Mouse (Mus musculus) MEL (cell line): ENCODE data around the gene Itk. TPM values are rescaled to one million over a fixed set of nuclear protein-coding genes. Genes with fewer than 3 reads are reported as not detected.

Experiments
- DNase-seq: peaks from one replicate; pipeline ENCODE4 v3.0.0; 2011; ENCODE audit warnings: low read depth, low spot score
- H3K27ac ChIP-seq: 2 replicates; pipeline ENCODE4 v1.5.1; 2012; ENCODE audit warnings: low read depth, mild to moderate bottlenecking, control low read depth, low read length, moderate library complexity; ENCODE audit not compliant: control insufficient read depth
- H3K27me3 ChIP-seq, 2 experiments: fragments of 150-350 bp in 1 of 2; sonication (generic) in 1 of 2; 2 replicates each; pipeline ENCODE4 v1.6.1; 2012; ENCODE audit warnings: low read length in 2 of 2, mild to moderate bottlenecking in 2 of 2, improper control_type of control experiment in 1 of 2, moderate library complexity in 1 of 2; ENCODE audit not compliant: insufficient read depth in 2 of 2, control insufficient read depth in 1 of 2
- H3K36me3 ChIP-seq, 2 experiments: 2 replicates each; pipeline ENCODE4 v1.6.1; 2012 to 2014; ENCODE audit warnings: low read length in 2 of 2, improper control_type of control experiment in 1 of 2, inconsistent platforms in 1 of 2, mild to moderate bottlenecking in 1 of 2; ENCODE audit not compliant: insufficient read depth in 2 of 2, control insufficient read depth in 1 of 2
- H3K4me1 ChIP-seq, 2 experiments: fragments of 150-350 bp in 1 of 2; sonication (generic) in 1 of 2; 2 replicates each; pipeline ENCODE4 v1.6.1; 2012; ENCODE audit warnings: low read length in 2 of 2, improper control_type of control experiment in 1 of 2, mild to moderate bottlenecking in 1 of 2; ENCODE audit not compliant: insufficient read depth in 2 of 2, control insufficient read depth in 1 of 2
- H3K4me3 ChIP-seq, 2 experiments: fragments of 150-350 bp in 1 of 2; sonication (generic) in 1 of 2; 2 replicates each; pipeline ENCODE4 v1.5.1; 2012; ENCODE audit warnings: low read depth in 2 of 2, low read length in 2 of 2, mild to moderate bottlenecking in 2 of 2, moderate library complexity in 2 of 2, control low read depth in 1 of 2, improper control_type of control experiment in 1 of 2; ENCODE audit not compliant: control insufficient read depth in 1 of 2, insufficient read depth in 1 of 2
- H3K79me2 ChIP-seq: 2 replicates; pipeline ENCODE4 v1.6.1; 2012; ENCODE audit warnings: mild to moderate bottlenecking, low read length, moderate library complexity; ENCODE audit not compliant: control insufficient read depth, poor library complexity, insufficient read depth
- H3K9ac ChIP-seq: 2 replicates; pipeline ENCODE4 v1.6.1; 2012; ENCODE audit warnings: low read depth, mild to moderate bottlenecking, control low read depth, low read length, moderate library complexity; ENCODE audit not compliant: control insufficient read depth, poor library complexity, severe bottlenecking
- H3K9me3 ChIP-seq: fragments of 150-350 bp; sonication (generic); replicated peaks from 2 replicates; pipeline ENCODE4 v1.6.1; 2012; ENCODE audit warnings: mild to moderate bottlenecking, low read length, improper control_type of control experiment, moderate library complexity; ENCODE audit not compliant: insufficient read depth
- CHD1 ChIP-seq: IDR thresholded peaks from 2 replicates; pipeline ENCODE4 v1.6.1; 2012; ENCODE audit warnings: low read depth, mild to moderate bottlenecking, inconsistent platforms, low read length, improper control_type of control experiment
- CHD2 ChIP-seq: IDR thresholded peaks from 2 replicates; pipeline ENCODE4 v1.6.1; 2011; ENCODE audit warnings: low read length, improper control_type of control experiment
- CTCF ChIP-seq, 3 experiments: IDR thresholded peaks in 2 of 3; conservative IDR thresholded peaks in 1 of 3; 2 replicates each; pipeline ENCODE4 v1.5.1; 2011 to 2012; ENCODE audit warnings: low read length in 3 of 3, low read depth in 2 of 3, mild to moderate bottlenecking in 2 of 3, improper control_type of control experiment in 1 of 3, inconsistent platforms in 1 of 3, mixed read lengths in 1 of 3, moderate library complexity in 1 of 3; ENCODE audit not compliant: control insufficient read depth in 1 of 3, insufficient read depth in 1 of 3, poor library complexity in 1 of 3, severe bottlenecking in 1 of 3
- EP300 ChIP-seq, 2 experiments: IDR thresholded peaks; 2 replicates each; pipeline ENCODE4 v1.6.1; 2011; ENCODE audit warnings: improper control_type of control experiment in 2 of 2, low read length in 2 of 2, low read depth in 1 of 2, mild to moderate bottlenecking in 1 of 2
- GABPA ChIP-seq: IDR thresholded peaks from 2 replicates; pipeline ENCODE4 v1.6.1; 2012; ENCODE audit warnings: low read depth, mild to moderate bottlenecking, inconsistent platforms, low read length, improper control_type of control experiment, moderate library complexity
- GATA1 ChIP-seq: IDR thresholded peaks from 2 replicates; pipeline ENCODE4 v1.6.1; 2011; ENCODE audit warnings: low read depth, low read length, improper control_type of control experiment
- JUND ChIP-seq: IDR thresholded peaks from 2 replicates; pipeline ENCODE4 v1.6.1; 2011; ENCODE audit warnings: low read depth, mild to moderate bottlenecking, improper control_type of control experiment, low read length
- MAFK ChIP-seq: IDR thresholded peaks from 2 replicates; pipeline ENCODE4 v1.6.1; 2011; ENCODE audit warnings: low read depth, mild to moderate bottlenecking, low read length, improper control_type of control experiment, borderline replicate concordance
- MAZ ChIP-seq: IDR thresholded peaks from 2 replicates; pipeline ENCODE4 v1.6.1; 2012; ENCODE audit warnings: low read depth, mild to moderate bottlenecking, inconsistent platforms, low read length, improper control_type of control experiment
- MXI1 ChIP-seq: IDR thresholded peaks from 2 replicates; pipeline ENCODE4 v1.6.1; 2011; ENCODE audit warnings: mild to moderate bottlenecking, low read depth, low read length, improper control_type of control experiment
- MYC ChIP-seq: IDR thresholded peaks from 2 replicates; pipeline ENCODE4 v1.6.1; 2011; ENCODE audit warnings: low read depth, mild to moderate bottlenecking, low read length, improper control_type of control experiment, moderate library complexity
- NRF1 ChIP-seq: IDR thresholded peaks from 2 replicates; pipeline ENCODE4 v1.6.1; 2014; ENCODE audit warnings: low read depth, mild to moderate bottlenecking, inconsistent platforms, low read length, improper control_type of control experiment, moderate library complexity; ENCODE audit not compliant: poor library complexity, insufficient read depth, severe bottlenecking
- POLR2A ChIP-seq, 2 experiments: IDR thresholded peaks; 2 replicates each; pipeline ENCODE4 v1.6.1; 2011 to 2012; ENCODE audit warnings: low read length in 2 of 2, mild to moderate bottlenecking in 2 of 2, control low read depth in 1 of 2, improper control_type of control experiment in 1 of 2, low read depth in 1 of 2, moderate library complexity in 1 of 2; ENCODE audit not compliant: control insufficient read depth in 1 of 2, insufficient read depth in 1 of 2, poor library complexity in 1 of 2
- POLR2AphosphoS2 ChIP-seq: IDR thresholded peaks from 2 replicates; pipeline ENCODE4 v1.6.1; 2011; ENCODE audit warnings: low read length, improper control_type of control experiment
- POLR2AphosphoS5 ChIP-seq: IDR thresholded peaks from 2 replicates; pipeline ENCODE4 v1.6.1; 2012; ENCODE audit warnings: low read depth, borderline replicate concordance, mild to moderate bottlenecking, inconsistent platforms, low read length, moderate library complexity, mixed read lengths
- RAD21 ChIP-seq: IDR thresholded peaks from 2 replicates; pipeline ENCODE4 v1.6.1; 2011; ENCODE audit warnings: mild to moderate bottlenecking, low read depth, low read length, improper control_type of control experiment
- RCOR1 ChIP-seq: IDR thresholded peaks from 2 replicates; pipeline ENCODE4 v1.6.1; 2012; ENCODE audit warnings: low read depth, mild to moderate bottlenecking, inconsistent platforms, low read length, improper control_type of control experiment
- SIN3A ChIP-seq: IDR thresholded peaks from 2 replicates; pipeline ENCODE4 v1.6.1; 2012; ENCODE audit warnings: low read length, improper control_type of control experiment, inconsistent platforms
- SMC3 ChIP-seq: IDR thresholded peaks from 2 replicates; pipeline ENCODE4 v1.6.1; 2011; ENCODE audit warnings: low read depth, low read length, improper control_type of control experiment
- TAL1 ChIP-seq: IDR thresholded peaks from 2 replicates; pipeline ENCODE4 v1.6.1; 2012; ENCODE audit warnings: mild to moderate bottlenecking, inconsistent platforms, low read length, moderate library complexity, mixed read lengths
- TCF12 ChIP-seq: IDR thresholded peaks from 2 replicates; pipeline ENCODE4 v1.6.1; 2014; ENCODE audit warnings: low read depth, mild to moderate bottlenecking, inconsistent platforms, low read length, improper control_type of control experiment, moderate library complexity
- UBTF ChIP-seq: IDR thresholded peaks from 2 replicates; pipeline ENCODE4 v1.6.1; 2012; ENCODE audit warnings: low read depth, mild to moderate bottlenecking, inconsistent platforms, low read length, improper control_type of control experiment, moderate library complexity, borderline replicate concordance; ENCODE audit not compliant: insufficient read depth
- USF2 ChIP-seq, 2 experiments: IDR thresholded peaks; 2 replicates each; pipeline ENCODE4 v1.6.1; 2011 to 2012; ENCODE audit warnings: improper control_type of control experiment in 2 of 2, low read length in 2 of 2, borderline replicate concordance in 1 of 2, inconsistent platforms in 1 of 2, low read depth in 1 of 2, mild to moderate bottlenecking in 1 of 2; ENCODE audit not compliant: insufficient read depth in 1 of 2
- ZC3H11A ChIP-seq: IDR thresholded peaks from 2 replicates; pipeline ENCODE4 v1.6.1; 2012; ENCODE audit warnings: low read depth, mild to moderate bottlenecking, inconsistent platforms, low read length, improper control_type of control experiment
- ZKSCAN1 ChIP-seq: IDR thresholded peaks from 2 replicates; pipeline ENCODE4 v1.6.1; 2012; ENCODE audit warnings: low read depth, mild to moderate bottlenecking, inconsistent platforms, low read length, improper control_type of control experiment, moderate library complexity
- ZMIZ1 ChIP-seq: IDR thresholded peaks from 2 replicates; pipeline ENCODE4 v1.6.1; 2012; ENCODE audit warnings: low read depth, mild to moderate bottlenecking, inconsistent platforms, low read length, improper control_type of control experiment, moderate library complexity
- ZNF384 ChIP-seq: IDR thresholded peaks from 2 replicates; pipeline ENCODE4 v1.6.1; 2012; ENCODE audit warnings: low read depth, mild to moderate bottlenecking, inconsistent platforms, low read length, improper control_type of control experiment
- polyA plus RNA-seq, 2 experiments: library from polyadenylated mRNA; stranded (reverse) in 1 of 2; unstranded in 1 of 2; fragments of >175 nt in 1 of 2; fragments of >200 nt in 1 of 2; gene quantifications; 2 replicates each; pipeline versions ENCODE4 v1.2.1 to v1.2.4; 2012; ENCODE audit warnings: low replicate concordance in 2 of 2, low read depth in 1 of 2; ENCODE audit not compliant: insufficient read length in 2 of 2, insufficient read depth in 1 of 2, missing spikeins in 1 of 2
- total RNA-seq: library from RNA; depleted of rRNA; stranded (reverse); fragments of 300-350 nt; gene quantifications from 2 replicates; pipeline ENCODE4 v1.2.3, GENCODE M21; 2012

Gene Itk
- total and polyA plus RNA-seq, 3 experiments, result not detected

DNA sequence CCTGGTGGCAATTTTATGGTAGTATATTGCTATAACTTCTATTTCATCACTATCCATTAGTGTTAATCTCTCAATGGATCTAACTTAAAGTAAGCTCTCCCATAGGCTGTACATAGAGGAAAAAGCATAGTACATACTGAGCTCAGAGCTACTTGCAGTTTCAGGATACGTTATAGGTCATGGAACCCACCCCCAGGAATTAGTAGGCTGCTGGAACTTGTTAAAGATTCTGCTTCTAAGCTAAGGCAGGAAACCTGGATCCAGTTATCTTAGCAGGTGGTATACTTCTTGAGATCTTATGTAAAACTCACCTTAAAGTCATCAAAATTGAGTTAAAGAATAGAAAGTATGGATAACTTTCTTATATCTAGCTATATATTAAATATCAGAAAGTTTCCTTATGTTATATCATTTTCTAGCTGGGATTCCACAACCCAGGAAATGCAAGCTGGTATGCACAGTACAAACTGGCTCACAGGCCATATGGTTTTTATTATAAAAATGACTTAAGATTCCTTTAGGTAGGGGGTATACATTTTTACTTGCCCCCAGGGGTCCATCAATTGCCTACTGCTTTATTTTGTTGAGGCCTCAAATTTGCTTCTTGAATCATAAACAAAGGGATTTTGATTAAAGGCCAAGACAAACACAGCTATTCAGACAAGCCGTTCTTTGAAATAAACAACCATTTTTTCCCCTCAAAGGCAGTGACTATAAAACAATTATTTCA is 39.5 kb downstream of the Itk start:
- DNase-seq, result no peak
- H3K27me3 ChIP-seq, result peaks cover 3 to 7% of the 10 kb centered on the region in 2 experiments
- no peak overlapping the region for H3K9ac ChIP-seq
- H3K27ac ChIP-seq, result no peak overlapping the region
- H3K36me3 ChIP-seq, result no peaks in the 10 kb centered on the region
- H3K4me3 ChIP-seq, result no peak overlapping the region
- TF ChIP-seq CHD1 (no peak), MYC (no peak), RAD21 (no peak), ZKSCAN1 (no peak), NRF1 (no peak), RCOR1 (no peak), TAL1 (no peak), ZNF384 (no peak), ZMIZ1 (no peak), ZC3H11A (no peak), SMC3 (no peak), JUND (no peak), MXI1 (no peak), MAFK (no peak), CTCF (IDR thresholded peaks at IDR 0.05 in 2 of 3, conservative IDR thresholded peaks at IDR 0.05 in 1 of 3; ENCODE audit: control insufficient read depth in 1 of 3, insufficient read depth in 1 of 3, low read depth in 2 of 3, low read length in 3 of 3, poor library complexity in 1 of 3, severe bottlenecking in 1 of 3) (no peak), GATA1 (no peak), CHD2 (no peak), POLR2A (IDR thresholded peaks at IDR 0.05; ENCODE audit: control insufficient read depth in 1 of 2, insufficient read depth in 1 of 2, low read depth in 1 of 2, low read length in 2 of 2, poor library complexity in 1 of 2) (no peak), MAZ (no peak)
- H3K9me3 ChIP-seq, result no peaks in the 10 kb centered on the region
- no peaks in the 10 kb centered on the region for H3K79me2 ChIP-seq
- no peaks in the 10 kb centered on the region for H3K4me1 ChIP-seq

- no peak for DNase-seq
- no peak for TF ChIP-seq ZKSCAN1
- TF ChIP-seq SIN3A, result no peak
- TF ChIP-seq NRF1, result no peak
- TF ChIP-seq POLR2AphosphoS5, result no peak
- no peak for TF ChIP-seq EP300 (IDR thresholded peaks at IDR 0.05; ENCODE audit: low read depth in 1 of 2, low read length in 2 of 2)
- no peak for TF ChIP-seq UBTF
- no peak for TF ChIP-seq ZC3H11A
- no peak for TF ChIP-seq POLR2AphosphoS2
- TF ChIP-seq GABPA, result no peak
- TF ChIP-seq USF2 (IDR thresholded peaks at IDR 0.05; ENCODE audit: borderline replicate concordance in 1 of 2, insufficient read depth in 1 of 2, low read depth in 1 of 2, low read length in 2 of 2), result no peak
- no peak for TF ChIP-seq MYC
- TF ChIP-seq TCF12, result no peak
- no peaks in the 10 kb centered on the region for H3K36me3 ChIP-seq
- H3K9me3 ChIP-seq, result no peaks in the 10 kb centered on the region
- no peak overlapping the region for H3K27ac ChIP-seq
- H3K4me3 ChIP-seq, result no peak overlapping the region
- peaks cover 2 to 7% of the 10 kb centered on the region in 2 experiments for H3K27me3 ChIP-seq
- H3K4me1 ChIP-seq, result peaks cover 0 to 3% of the 10 kb centered on the region in 2 experiments; a peak in 1 of 4 replicates
- H3K79me2 ChIP-seq, result no peaks in the 10 kb centered on the region
- no peak overlapping the region for H3K9ac ChIP-seq
Measured at GRCm38 (mm10) chr11:46348416-46348815, 40.9 kb downstream of the Itk start.
